Mouse (Mus musculus) CH12.LX (cell line): Measurements from ENCODE around the gene Mecr. TPM values are rescaled to one million over a fixed set of nuclear protein-coding genes. Genes with fewer than 3 reads are reported as not detected.

Experiments used
- DNase-seq: peaks from one replicate; pipeline ENCODE4 v3.0.0-alpha.2; 2013; ENCODE audit errors: extremely low read depth
- H3K27ac ChIP-seq: 2 replicates; pipeline ENCODE4 v1.5.1; 2012; ENCODE audit warnings: low read depth, mild to moderate bottlenecking, control low read depth, moderate library complexity; ENCODE audit not compliant: insufficient read depth
- H3K27me3 ChIP-seq: replicated peaks from 2 replicates; pipeline ENCODE3; 2012; ENCODE audit warnings: inconsistent platforms
- H3K36me3 ChIP-seq, 2 experiments: replicated peaks in 1 of 2; 2 replicates each; pipeline versions ENCODE3 to v1.6.1; 2012; ENCODE audit warnings: inconsistent platforms in 1 of 2, low read length in 1 of 2, mild to moderate bottlenecking in 1 of 2, mixed read lengths in 1 of 2, moderate library complexity in 1 of 2; ENCODE audit not compliant: control insufficient read depth in 1 of 2, insufficient read depth in 1 of 2
- H3K4me1 ChIP-seq, 2 experiments: 2 replicates each; pipeline ENCODE4 v1.6.1; 2012; ENCODE audit warnings: inconsistent platforms in 1 of 2, moderate library complexity in 1 of 2; ENCODE audit not compliant: insufficient read depth in 2 of 2, control insufficient read depth in 1 of 2
- H3K4me2 ChIP-seq: 2 replicates; pipeline ENCODE4 v1.6.1; 2012; ENCODE audit warnings: low read depth, mild to moderate bottlenecking, control low read depth; ENCODE audit not compliant: poor library complexity, insufficient read depth, severe bottlenecking
- H3K4me3 ChIP-seq, 3 experiments: fragments of 150-350 bp in 1 of 3; sonication (generic) in 1 of 3; replicated peaks in 1 of 3; 2 replicates each; pipeline versions ENCODE3 to v1.5.1; 2011 to 2012; ENCODE audit warnings: low read depth in 2 of 3, low read length in 2 of 3, mild to moderate bottlenecking in 2 of 3, moderate library complexity in 2 of 3, control low read depth in 1 of 3, improper control_type of control experiment in 1 of 3, inconsistent platforms in 1 of 3, mixed read lengths in 1 of 3; ENCODE audit not compliant: poor library complexity in 1 of 3
- H3K79me2 ChIP-seq: replicated peaks from 2 replicates; pipeline ENCODE4 v1.6.1; 2012; ENCODE audit warnings: mild to moderate bottlenecking, moderate library complexity; ENCODE audit not compliant: control insufficient read depth, poor library complexity, insufficient read depth, severe bottlenecking; ENCODE audit errors: extremely low read depth
- H3K9ac ChIP-seq: 2 replicates; pipeline ENCODE4 v1.6.1; 2012; ENCODE audit warnings: low read depth, mild to moderate bottlenecking, control low read depth, moderate library complexity; ENCODE audit not compliant: insufficient read depth
- H3K9me3 ChIP-seq: replicated peaks from 2 replicates; pipeline ENCODE3; 2012; ENCODE audit warnings: low read length, inconsistent platforms, mixed read lengths
- BHLHE40 ChIP-seq: IDR thresholded peaks from 2 replicates; pipeline ENCODE4 v1.6.1; 2011; ENCODE audit warnings: mild to moderate bottlenecking, low read depth, low read length, improper control_type of control experiment
- CHD1 ChIP-seq: IDR thresholded peaks from 2 replicates; pipeline ENCODE4 v1.6.1; 2012; ENCODE audit warnings: low read depth, low read length, improper control_type of control experiment, inconsistent platforms
- CHD2 ChIP-seq: IDR thresholded peaks from 2 replicates; pipeline ENCODE4 v1.6.1; 2011; ENCODE audit warnings: low read length, improper control_type of control experiment
- CTCF ChIP-seq, 2 experiments: IDR thresholded peaks in 1 of 2; conservative IDR thresholded peaks in 1 of 2; 2 replicates each; pipeline ENCODE4 v1.5.1; 2011 to 2012; ENCODE audit warnings: low read depth in 2 of 2, low read length in 2 of 2, improper control_type of control experiment in 1 of 2, inconsistent platforms in 1 of 2, mild to moderate bottlenecking in 1 of 2, moderate library complexity in 1 of 2
- E2F4 ChIP-seq: IDR thresholded peaks from 2 replicates; pipeline ENCODE4 v1.6.1; 2011; ENCODE audit warnings: low read depth, low read length, improper control_type of control experiment; ENCODE audit not compliant: insufficient replicate concordance
- ELF1 ChIP-seq: IDR thresholded peaks from 2 replicates; pipeline ENCODE4 v1.6.1; 2014; ENCODE audit warnings: low read depth, mild to moderate bottlenecking, inconsistent platforms, low read length, improper control_type of control experiment
- EP300 ChIP-seq: IDR thresholded peaks from 2 replicates; pipeline ENCODE4 v1.6.1; 2011; ENCODE audit warnings: low read length, improper control_type of control experiment
- ETS1 ChIP-seq: conservative IDR thresholded peaks from 2 replicates; pipeline ENCODE4 v1.6.1; 2012; ENCODE audit warnings: low read depth, mild to moderate bottlenecking, inconsistent platforms, low read length, improper control_type of control experiment, moderate library complexity
- GABPA ChIP-seq: IDR thresholded peaks from 2 replicates; pipeline ENCODE4 v1.6.1; 2012; ENCODE audit warnings: low read depth, low read length, improper control_type of control experiment, inconsistent platforms; ENCODE audit not compliant: insufficient replicate concordance
- HCFC1 ChIP-seq: IDR thresholded peaks from 2 replicates; pipeline ENCODE4 v1.6.1; 2012; ENCODE audit warnings: low read depth, mild to moderate bottlenecking, inconsistent platforms, low read length, improper control_type of control experiment
- IRF4 ChIP-seq: IDR thresholded peaks from 2 replicates; pipeline ENCODE4 v1.6.1; 2014; ENCODE audit warnings: low read depth, mild to moderate bottlenecking, inconsistent platforms, low read length, improper control_type of control experiment
- JUND ChIP-seq: conservative IDR thresholded peaks from 2 replicates; pipeline ENCODE4 v1.6.1; 2011; ENCODE audit warnings: low read depth, low read length, improper control_type of control experiment
- MAFK ChIP-seq: IDR thresholded peaks from 2 replicates; pipeline ENCODE4 v1.6.1; 2011; ENCODE audit warnings: low read length, improper control_type of control experiment; ENCODE audit not compliant: insufficient replicate concordance
- MAX ChIP-seq: IDR thresholded peaks from 2 replicates; pipeline ENCODE4 v1.6.1; 2011; ENCODE audit warnings: low read length, improper control_type of control experiment
- MAZ ChIP-seq: IDR thresholded peaks from 2 replicates; pipeline ENCODE4 v1.6.1; 2012; ENCODE audit warnings: low read depth, mild to moderate bottlenecking, inconsistent platforms, low read length, improper control_type of control experiment, moderate library complexity
- MEF2A ChIP-seq: IDR thresholded peaks from 2 replicates; pipeline ENCODE4 v1.6.1; 2014; ENCODE audit warnings: low read depth, mild to moderate bottlenecking, inconsistent platforms, low read length, improper control_type of control experiment, borderline replicate concordance
- NELFE ChIP-seq: IDR thresholded peaks from 2 replicates; pipeline ENCODE4 v1.6.1; 2011; ENCODE audit warnings: low read depth, low read length, improper control_type of control experiment
- PAX5 ChIP-seq: IDR thresholded peaks from 2 replicates; pipeline ENCODE4 v1.6.1; 2012; ENCODE audit warnings: low read length, inconsistent platforms, mixed read lengths
- POLR2AphosphoS2 ChIP-seq: IDR thresholded peaks from 2 replicates; pipeline ENCODE4 v1.6.1; 2011; ENCODE audit warnings: low read depth, low read length, improper control_type of control experiment
- RAD21 ChIP-seq: IDR thresholded peaks from 2 replicates; pipeline ENCODE4 v1.6.1; 2011; ENCODE audit warnings: low read depth, mild to moderate bottlenecking, low read length, improper control_type of control experiment, moderate library complexity
- RCOR1 ChIP-seq: conservative IDR thresholded peaks from 2 replicates; pipeline ENCODE4 v1.6.1; 2012; ENCODE audit warnings: low read depth, mild to moderate bottlenecking, inconsistent platforms, low read length, improper control_type of control experiment
- SIN3A ChIP-seq: IDR thresholded peaks from 2 replicates; pipeline ENCODE4 v1.6.1; 2012; ENCODE audit warnings: low read length, improper control_type of control experiment, inconsistent platforms
- SMC3 ChIP-seq: IDR thresholded peaks from 2 replicates; pipeline ENCODE4 v1.6.1; 2011; ENCODE audit warnings: low read depth, low read length, improper control_type of control experiment
- TBP ChIP-seq: conservative IDR thresholded peaks from 2 replicates; pipeline ENCODE4 v1.6.1; 2011; ENCODE audit warnings: low read depth, low read length, improper control_type of control experiment
- TCF12 ChIP-seq: IDR thresholded peaks from 2 replicates; pipeline ENCODE4 v1.6.1; 2014; ENCODE audit warnings: low read depth, mild to moderate bottlenecking, inconsistent platforms, low read length, improper control_type of control experiment
- UBTF ChIP-seq: IDR thresholded peaks from 2 replicates; pipeline ENCODE4 v1.6.1; 2012; ENCODE audit warnings: low read depth, mild to moderate bottlenecking, inconsistent platforms, low read length, improper control_type of control experiment, moderate library complexity
- ZKSCAN1 ChIP-seq: IDR thresholded peaks from 2 replicates; pipeline ENCODE4 v1.6.1; 2012; ENCODE audit warnings: low read depth, inconsistent platforms, low read length, improper control_type of control experiment, borderline replicate concordance
- ZMIZ1 ChIP-seq: IDR thresholded peaks from 2 replicates; pipeline ENCODE4 v1.6.1; 2012; ENCODE audit warnings: low read depth, mild to moderate bottlenecking, inconsistent platforms, low read length, improper control_type of control experiment
- ZNF384 ChIP-seq: IDR thresholded peaks from 2 replicates; pipeline ENCODE4 v1.6.1; 2012; ENCODE audit warnings: low read depth, low read length, improper control_type of control experiment, inconsistent platforms
- dilution Hi-C: fragments of 300-500 bp; cut with MboI; formaldehyde crosslinking; loops from 2 replicates; pipeline ENCODE4 v1.14.3; 2020; ENCODE audit warnings: low sequenced_read_pairs; ENCODE audit not compliant: extremely low pct_unique_long_range_greater_than_20kb, extremely low pct_ligation_motif_present
- in situ Hi-C: fragments of 300-500 bp; cut with MboI; formaldehyde crosslinking; loops from 3 replicates; pipeline ENCODE4 v1.14.3; 2019; ENCODE audit warnings: low sequenced_read_pairs, low pct_ligation_motif_present, low pct_unique_long_range_greater_than_20kb, mixed read lengths
- polyA plus RNA-seq: library from polyadenylated mRNA; unstranded; fragments of >175 nt; gene quantifications from 2 replicates; pipeline ENCODE4 v1.2.1, GENCODE M21; 2012; ENCODE audit warnings: low read depth; ENCODE audit not compliant: insufficient read length
- total RNA-seq, 2 experiments: library from RNA; depleted of rRNA; stranded (reverse); fragments of 300-350 nt in 1 of 2; fragments of >200 nt in 1 of 2; gene quantifications; 2 replicates each; pipeline ENCODE4 v1.2.3; 2012 to 2014

The Mecr gene
- total and polyA plus RNA-seq, 3 experiments: 43.0 to 77.3 (median 54.6) TPM

- no peak for DNase-seq
- in situ Hi-C loops (no loop called here), dilution Hi-C loops (no loop called here)
- Histone ChIP-seq H3K27me3 (no peaks in the 10 kb centered on the region), H3K4me3 (peak overlapping the region; percentile 78 to 89 (median 84)), H3K27ac (peak overlapping the region; percentile 86), H3K36me3 (peaks cover 2 to 35% of the 10 kb centered on the region in 2 experiments), H3K4me1 (peaks cover 6 to 39% of the 10 kb centered on the region in 2 experiments), H3K79me2 (peaks cover 48% of the 10 kb centered on the region), H3K4me2 (peak overlapping the region; percentile 93), H3K9me3 (no peaks in the 10 kb centered on the region), H3K9ac (peak overlapping the region; percentile 99)
- TF ChIP-seq POLR2AphosphoS2: no peak
- no peak for TF ChIP-seq HCFC1
- TF ChIP-seq ZKSCAN1: no peak
- TF ChIP-seq ELF1: no peak
- no peak for TF ChIP-seq RAD21
- TF ChIP-seq ZMIZ1: no peak
- TF ChIP-seq IRF4: peak; percentile 40
- TF ChIP-seq NELFE: no peak
- 0 out of 2 replicates have a peak, but pooled peaks have one; percentile 10 for TF ChIP-seq TBP
- no peak for TF ChIP-seq JUND
- TF ChIP-seq MAZ: no peak
- TF ChIP-seq CHD1: no peak
- no peak for TF ChIP-seq BHLHE40
- TF ChIP-seq ZNF384: no peak
- no peak for TF ChIP-seq CTCF (conservative IDR thresholded peaks at IDR 0.05 in 1 of 2, IDR thresholded peaks at IDR 0.05 in 1 of 2; ENCODE audit: low read depth in 2 of 2, low read length in 2 of 2)
- peak; percentile 6; the same call in 1 of the 2 replicates for TF ChIP-seq UBTF
- TF ChIP-seq MEF2A: no peak
- no peak for TF ChIP-seq MAX
- no peak for TF ChIP-seq ETS1
- no peak for TF ChIP-seq RCOR1
- TF ChIP-seq MAFK: no peak
- no peak for TF ChIP-seq TCF12
- no peak for TF ChIP-seq PAX5
- 0 out of 2 replicates have a peak, but pooled peaks have one; percentile 69 for TF ChIP-seq E2F4
- TF ChIP-seq SMC3: no peak
- TF ChIP-seq CHD2: no peak
- peak; percentile 48; the same call in 1 of the 2 replicates for TF ChIP-seq SIN3A
- TF ChIP-seq EP300: no peak
- TF ChIP-seq GABPA: no peak
Observed at GRCm38 (mm10) chr4:131874169-131874536, 30.9 kb downstream of the Mecr start.
